Mouse (Mus musculus): ENCODE measurements around the gene Macrod1.

DNA sequence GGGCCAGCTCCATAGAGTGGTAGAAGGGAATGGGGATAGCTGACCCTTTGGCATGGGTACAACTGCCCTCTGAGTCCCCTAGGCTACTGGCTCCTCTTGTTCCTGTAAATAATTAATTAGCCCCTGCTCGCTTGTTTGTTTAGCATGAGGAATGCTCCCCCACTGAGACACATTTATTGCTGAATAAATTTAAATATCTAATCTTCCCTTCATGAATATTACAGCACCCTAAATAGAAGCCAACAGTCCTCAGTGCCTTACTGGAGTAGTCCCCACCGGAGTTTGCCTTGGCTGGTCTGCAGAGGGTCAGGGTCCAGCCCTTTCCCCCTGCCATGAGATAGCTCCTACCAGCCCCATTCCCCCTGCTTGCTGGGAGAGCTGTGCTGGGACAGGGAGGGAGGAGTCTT is 136.0 kb downstream of the Macrod1 start:
- TF ChIP-seq CTCF (conservative IDR thresholded peaks at IDR 0.05; ENCODE audit: insufficient read depth, insufficient read length, low read depth, low read length) (no peak), POLR2A (IDR thresholded peaks at IDR 0.05; ENCODE audit: low read depth, low read length) (no peak)
